Mouse (Mus musculus): ENCODE data around the gene Fbxo11.

DNA sequence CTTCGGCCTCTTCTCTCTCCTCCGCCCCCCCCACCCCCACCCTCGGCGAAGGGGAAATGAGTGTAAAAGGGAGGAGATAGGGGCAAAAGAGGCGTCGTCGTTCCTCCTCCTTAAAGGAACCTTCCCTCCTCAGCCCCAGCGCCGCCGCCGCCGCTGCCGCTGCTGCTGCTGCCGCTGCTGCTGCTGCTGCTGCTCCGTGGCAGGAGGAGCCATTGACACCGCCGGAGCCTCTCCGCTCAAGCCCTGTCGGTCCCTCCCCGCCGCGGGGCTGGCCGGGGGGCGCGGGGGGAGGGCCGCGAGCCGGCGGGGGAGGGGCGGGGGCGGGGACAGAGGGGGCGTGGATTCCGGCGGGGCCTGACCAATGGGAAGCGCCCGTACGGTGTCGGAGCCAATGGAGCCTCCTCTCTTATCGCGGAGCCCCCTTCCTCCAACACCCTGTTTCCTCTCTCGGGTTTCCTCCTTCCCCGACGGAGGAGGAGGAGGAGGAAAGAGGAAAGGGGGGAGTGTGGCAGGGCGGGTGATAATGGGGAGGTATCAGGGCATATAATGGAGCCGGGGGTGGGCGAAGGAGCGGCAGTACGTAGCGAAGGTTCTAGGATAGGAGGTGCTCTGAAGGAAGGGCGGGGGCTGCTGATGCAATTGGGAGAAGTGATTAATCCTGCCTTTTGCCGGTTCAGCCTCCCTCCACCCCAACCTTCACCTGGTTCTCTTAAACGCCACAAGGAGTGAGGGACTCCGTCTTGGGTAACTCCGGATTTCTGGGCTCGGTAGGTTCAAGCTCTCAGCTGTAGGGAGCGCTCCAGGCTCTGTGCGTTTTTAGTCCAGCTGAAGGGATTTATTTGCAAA, 933 bp upstream of the Fbxo11 start:
- peak; percentile 78 for TF ChIP-seq CTCF (IDR thresholded peaks at IDR 0.05)
- TF ChIP-seq EP300 (IDR thresholded peaks at IDR 0.05; ENCODE audit: insufficient read depth, low read depth, low read length) = peak; percentile 78
- TF ChIP-seq POLR2A (IDR thresholded peaks at IDR 0.05; ENCODE audit: insufficient read depth, low read depth, low read length) = peak; percentile 36
